Mouse (Mus musculus) olfactory bulb, adult 2 months (tissue): ENCODE data around the gene Hoxd9. TPM values are rescaled to one million over a fixed set of nuclear protein-coding genes. Genes with fewer than 3 reads are reported as not detected.

ENCODE experiments used
- H3K27ac ChIP-seq: fragments of 200-500 bp; 2 replicates; pipeline ENCODE4 v1.5.1; 2012; ENCODE audit warnings: low read depth, low read length; ENCODE audit not compliant: insufficient read depth
- H3K4me1 ChIP-seq: fragments of 200-500 bp; 2 replicates; pipeline ENCODE4 v1.6.1; 2012; ENCODE audit warnings: low read length; ENCODE audit not compliant: control insufficient read depth, insufficient read depth
- H3K4me3 ChIP-seq: fragments of 200-500 bp; 2 replicates; pipeline ENCODE4 v1.5.1; 2012; ENCODE audit warnings: mild to moderate bottlenecking, low read depth, low read length, moderate library complexity; ENCODE audit not compliant: insufficient read depth
- CTCF ChIP-seq: fragments of 200-500 bp; IDR thresholded peaks from 2 replicates; pipeline ENCODE4 v1.5.1; 2012; ENCODE audit warnings: low read depth, mild to moderate bottlenecking, low read length, moderate library complexity; ENCODE audit not compliant: insufficient read depth
- POLR2A ChIP-seq: fragments of 200-500 bp; IDR thresholded peaks from 2 replicates; pipeline ENCODE4 v1.6.1; 2012; ENCODE audit warnings: mild to moderate bottlenecking, low read depth, low read length, moderate library complexity; ENCODE audit not compliant: insufficient read depth
- WGBS: fragments of 180-500 bp; shearing (Covaris S2); methylation state at CpG from one replicate; pipeline ENCODE4 v1.1.7; 2018; 5-methylcytosine and 5-hydroxymethylcytosine counted together
- polyA plus RNA-seq: library from polyadenylated mRNA; stranded (reverse); fragments of >200 nt; gene quantifications from 2 replicates; pipeline ENCODE4 v1.2.4, GENCODE M21; 2012; ENCODE audit warnings: low replicate concordance; ENCODE audit not compliant: missing spikeins, insufficient read depth, insufficient read length

Gene Hoxd9
- polyA plus RNA-seq, 1 experiment = not detected

GRCm38 (mm10) chr2:74748436-74748995 is 51.0 kb downstream of the Hoxd9 start:
- H3K4me1 ChIP-seq = peaks cover 7% of the 10 kb centered on the region; the same call in 1 of the 2 replicates
- no peak overlapping the region for H3K27ac ChIP-seq
- TF ChIP-seq POLR2A (no peak), CTCF (no peak)
- WGBS = 8% methylated on average over 9 of the region's 9 CpGs
- H3K4me3 ChIP-seq = no peak overlapping the region

- H3K4me3 ChIP-seq = no peak overlapping the region
- no peak overlapping the region for H3K27ac ChIP-seq
- peaks cover 7% of the 10 kb centered on the region; the same call in 1 of the 2 replicates for H3K4me1 ChIP-seq
- TF ChIP-seq POLR2A (no peak), CTCF (no peak)
- WGBS = 1% methylated on average over 47 of the region's 47 CpGs
Measured at GRCm38 (mm10) chr2:74749337-74750121, 52.0 kb downstream of the Hoxd9 start.

Other genes with a start within 250 kb of the Hoxd9 start
- not detected in 2 replicates for gene Lnpk, start 118.3 kb upstream of the Hoxd9 start, polyA plus RNA-seq
- not detected in 2 replicates for gene Evx2, start 38.2 kb upstream of the Hoxd9 start, polyA plus RNA-seq
- not detected in 2 replicates for gene Hoxd13, start 29.4 kb upstream of the Hoxd9 start, polyA plus RNA-seq
- not detected in 2 replicates for gene Hoxd12, start 22.7 kb upstream of the Hoxd9 start, polyA plus RNA-seq
- gene Hoxd11, start 18.2 kb upstream of the Hoxd9 start, polyA plus RNA-seq = not detected in 2 replicates
- gene Hoxd10, start 5.8 kb upstream of the Hoxd9 start, polyA plus RNA-seq = not detected in 2 replicates
- not detected in 2 replicates for gene Hoxd8, start 6.9 kb downstream of the Hoxd9 start, polyA plus RNA-seq
- gene Hoxd3, start 14.2 kb downstream of the Hoxd9 start, polyA plus RNA-seq = not detected in 2 replicates
- gene Hoxd4, start 14.2 kb downstream of the Hoxd9 start, polyA plus RNA-seq = not detected in 2 replicates
- not detected in 2 replicates for gene Gm28230, start 29.0 kb downstream of the Hoxd9 start, polyA plus RNA-seq
- not detected in 2 replicates for gene Hoxd1, start 65.3 kb downstream of the Hoxd9 start, polyA plus RNA-seq
- not detected in 2 replicates for gene Mtx2, start 128.1 kb downstream of the Hoxd9 start, polyA plus RNA-seq